Mouse (Mus musculus): Measurements from ENCODE around the gene Grsf1. TPM values are rescaled to one million over a fixed set of nuclear protein-coding genes. Genes with fewer than 3 reads are reported as not detected.

Gene Grsf1
- polyA plus RNA-seq, 1 experiment from 2014 or later = 62.5 TPM

DNA sequence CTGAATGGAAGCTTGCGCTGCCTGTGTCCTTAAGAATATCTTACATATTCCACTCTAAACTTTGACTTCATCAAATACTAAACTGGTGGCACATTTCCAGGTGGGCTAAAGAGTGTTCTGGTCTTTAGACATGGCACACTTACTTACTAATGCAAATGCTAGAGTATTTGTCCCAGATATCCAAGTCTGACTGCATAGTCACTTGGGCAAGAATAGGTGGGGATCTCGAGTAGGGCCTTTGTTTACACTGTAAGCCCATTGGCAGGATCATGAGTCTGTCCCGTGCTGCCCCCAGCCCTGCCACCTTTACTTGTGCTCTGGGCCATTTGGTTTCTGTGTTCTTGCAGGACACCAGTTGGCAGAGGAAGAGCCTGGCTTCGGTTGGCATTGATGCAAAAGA is 59.0 kb downstream of the Grsf1 start:
- H3K4me1 ChIP-seq = no peaks in the 10 kb centered on the region
- peaks cover 19% of the 10 kb centered on the region for H3K36me3 ChIP-seq
- no peaks in the 10 kb centered on the region for H3K27me3 ChIP-seq
- no peak overlapping the region for H3K4me3 ChIP-seq
- ATAC-seq (ENCODE audit: borderline replicate concordance, extremely low read depth, low FRiP score, low TSS enrichment) = no peak
- WGBS = 75% methylated on average over 4 of the region's 4 CpGs
- no peak overlapping the region for H3K27ac ChIP-seq
- H3K9me3 ChIP-seq = no peaks in the 10 kb centered on the region
- no peak overlapping the region for H3K4me2 ChIP-seq
- H3K9ac ChIP-seq = no peak overlapping the region

DNA sequence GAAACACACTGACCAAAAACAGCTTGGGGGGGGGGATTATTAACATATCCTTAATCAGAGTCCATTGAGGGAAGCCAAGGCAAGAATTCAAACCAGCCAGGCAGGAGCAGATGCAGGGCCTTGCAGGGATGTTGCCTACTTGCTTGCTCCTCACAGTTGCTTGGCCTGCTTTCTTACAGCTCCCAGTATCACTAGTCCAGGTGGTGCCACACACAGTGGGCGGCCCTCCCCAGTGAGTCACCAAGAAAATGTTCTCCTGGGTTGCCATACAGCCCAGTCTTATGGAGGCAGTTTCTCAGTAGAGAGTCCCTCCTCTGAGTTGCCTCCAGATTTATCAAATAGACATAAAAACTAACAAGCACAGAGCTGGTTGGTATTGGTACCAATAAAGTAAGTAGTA is 61.8 kb downstream of the Grsf1 start:
- Histone ChIP-seq H3K9ac (no peak overlapping the region), H3K36me3 (peaks cover 9% of the 10 kb centered on the region; the same call in 1 of the 2 replicates), H3K4me2 (no peak overlapping the region), H3K9me3 (no peaks in the 10 kb centered on the region), H3K27ac (no peak overlapping the region), H3K4me3 (no peak overlapping the region), H3K4me1 (no peaks in the 10 kb centered on the region), H3K27me3 (no peaks in the 10 kb centered on the region)
- WGBS = 100% methylated on average over 1 of the region's 1 CpGs
- no peak for ATAC-seq (ENCODE audit: borderline replicate concordance, extremely low read depth, low FRiP score, low TSS enrichment)

Other genes starting within 250 kb of the Grsf1 start
- gene Ambn, start 220.2 kb downstream of the Grsf1 start, polyA plus RNA-seq (2015; fragmentation: Nextera tagmentation; extraction: Ambion mirVana) = not detected in 2 replicates
- gene Enam, start 188.2 kb downstream of the Grsf1 start, polyA plus RNA-seq (2015; fragmentation: Nextera tagmentation; extraction: Ambion mirVana) = not detected in 2 replicates
- 0.11 TPM in 1 of 2 replicates, not detected in the other for gene Jchain, start 148.3 kb downstream of the Grsf1 start, polyA plus RNA-seq (2015; fragmentation: Nextera tagmentation; extraction: Ambion mirVana)
- 65.3 and 66.7 TPM in 2 replicates for gene Utp3, start 121.7 kb downstream of the Grsf1 start, polyA plus RNA-seq (2015; fragmentation: Nextera tagmentation; extraction: Ambion mirVana)
- 9.9 and 11.2 TPM in 2 replicates for gene Rufy3, start 111.1 kb downstream of the Grsf1 start, polyA plus RNA-seq (2015; fragmentation: Nextera tagmentation; extraction: Ambion mirVana)
- gene Mob1b, start 44.7 kb upstream of the Grsf1 start, polyA plus RNA-seq (2015; fragmentation: Nextera tagmentation; extraction: Ambion mirVana) = 10.6 and 11.9 TPM in 2 replicates
- gene Dck, start 88.8 kb upstream of the Grsf1 start, polyA plus RNA-seq (2015; fragmentation: Nextera tagmentation; extraction: Ambion mirVana) = 51.5 and 52.4 TPM in 2 replicates
- gene Slc4a4, start 210.6 kb upstream of the Grsf1 start, polyA plus RNA-seq (2015; fragmentation: Nextera tagmentation; extraction: Ambion mirVana) = 4.8 and 5.4 TPM in 2 replicates

All from lung, embryonic 15.5 days (tissue).